Mouse (Mus musculus) megakaryocyte-erythroid progenitor cell, adult 5-6 weeks (primary cell): ENCODE results near the gene Cog4. TPM values are rescaled to one million over a fixed set of nuclear protein-coding genes. Genes with fewer than 3 reads are reported as not detected.
"Not testable (repeated sequence)": the region's sequence is repeated elsewhere in the genome, so short reads cannot be mapped to it uniquely, and the experiment has no call there.

Experiments
- ATAC-seq: replicated peaks from 2 replicates; pipeline ENCODE4 v1.8.0; 2016; ENCODE audit warnings: mild to moderate bottlenecking, inconsistent platforms; ENCODE audit not compliant: severe bottlenecking, poor library complexity, low FRiP score, low TSS enrichment
- total RNA-seq, 2 experiments: library from RNA; stranded (forward) in 1 of 2; stranded (reverse) in 1 of 2; fragments of 200-1000, 215-1000 nt in 1 of 2; fragments of >200 nt in 1 of 2; fragmentation: Nextera tagmentation in 1 of 2; gene quantifications; 2 replicates each; pipeline ENCODE4 v1.2.3; 2014 to 2017

Gene Cog4
- total RNA-seq, 2 experiments from 2014 or later = 26.1 to 37.0 TPM

DNA sequence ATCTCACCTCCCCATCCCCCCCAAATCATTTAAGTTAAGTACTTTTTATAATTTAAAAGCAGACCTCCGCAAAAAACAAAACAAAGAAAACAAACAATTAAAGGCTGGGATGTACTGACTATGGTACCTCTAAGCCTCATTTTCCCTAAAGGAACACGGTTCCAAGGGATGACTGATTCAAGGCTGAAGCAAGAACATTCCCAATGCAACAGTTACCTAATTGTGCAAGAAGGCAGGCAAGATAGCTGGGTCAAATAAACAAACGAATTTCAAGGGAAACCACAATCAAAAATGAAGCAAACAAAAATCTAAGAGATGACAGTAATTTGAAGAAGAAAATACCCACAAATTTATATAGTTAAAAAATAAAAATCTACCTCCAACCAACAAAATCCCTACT lies 24.4 kb upstream of the Cog4 start:
- no peak for ATAC-seq

DNA sequence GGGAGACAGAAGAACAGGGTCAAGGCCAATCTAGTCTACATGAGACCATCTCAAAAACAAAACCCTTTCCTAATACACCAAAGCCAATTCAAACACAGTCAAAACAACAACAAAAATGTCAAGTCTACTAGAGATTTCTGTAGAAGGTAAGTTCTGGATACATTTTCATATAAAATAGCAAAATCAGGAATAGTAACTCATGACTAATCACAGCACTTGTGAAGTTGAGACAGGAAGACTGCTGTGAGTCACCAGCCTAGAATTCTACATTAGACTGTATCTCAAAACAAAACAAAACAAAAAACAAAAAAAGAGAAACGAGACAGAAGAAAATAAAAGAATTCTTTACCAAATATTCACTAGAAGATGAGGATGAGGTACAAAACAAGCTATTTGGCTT lies 21.5 kb upstream of the Cog4 start:
- ATAC-seq = no peak

DNA sequence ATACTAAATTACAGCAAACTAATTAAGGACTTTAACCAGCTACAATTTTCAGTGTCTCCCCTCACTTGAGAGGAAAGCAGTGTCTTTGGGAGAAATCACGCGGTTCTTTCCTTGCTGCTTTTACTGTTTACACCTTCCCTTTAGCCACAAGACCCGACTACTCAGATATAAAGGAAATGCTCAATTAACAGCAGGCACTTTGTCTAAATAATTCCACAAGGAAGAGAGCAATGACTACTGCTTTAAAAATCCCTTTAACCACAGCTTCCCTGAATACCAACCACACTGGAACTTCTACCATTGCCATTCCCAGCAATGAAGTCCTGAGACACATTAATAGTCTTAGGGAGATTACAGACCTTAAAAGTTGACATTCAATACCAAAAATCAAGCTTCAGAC lies 17.9 kb upstream of the Cog4 start:
- ATAC-seq = no peak

GRCm38 (mm10) chr8:110831956-110832355 lies 14.4 kb upstream of the Cog4 start:
- ATAC-seq = no peak

DNA sequence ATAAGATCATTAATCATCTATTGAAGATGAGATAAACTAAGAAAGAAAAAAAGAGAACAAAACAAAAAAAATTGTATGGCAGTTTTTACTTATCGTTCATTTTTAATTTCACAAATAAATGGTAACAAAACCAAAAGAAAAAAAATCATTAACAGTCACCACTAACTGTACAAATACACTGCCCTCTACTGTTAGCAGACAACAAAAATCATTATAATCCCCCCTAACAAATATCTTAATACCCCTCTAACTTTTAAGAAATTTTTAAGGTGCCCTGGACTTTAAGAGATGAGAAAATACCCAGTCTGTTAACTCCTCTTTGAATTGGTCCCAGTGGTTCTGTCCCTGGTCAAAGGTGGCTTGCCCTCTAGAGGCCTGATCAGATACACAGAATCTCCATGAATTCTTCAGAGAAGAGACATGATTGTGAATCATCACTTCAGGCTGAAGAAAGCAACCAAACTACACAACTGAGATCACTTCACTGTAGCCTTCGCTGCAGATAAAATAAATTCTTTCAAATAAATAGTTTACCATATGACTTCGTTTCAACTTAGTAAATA lies 4.3 kb upstream of the Cog4 start:
- no peak for ATAC-seq

- no peak for ATAC-seq
Observed at GRCm38 (mm10) chr8:110843207-110843606, 3.2 kb upstream of the Cog4 start.

DNA sequence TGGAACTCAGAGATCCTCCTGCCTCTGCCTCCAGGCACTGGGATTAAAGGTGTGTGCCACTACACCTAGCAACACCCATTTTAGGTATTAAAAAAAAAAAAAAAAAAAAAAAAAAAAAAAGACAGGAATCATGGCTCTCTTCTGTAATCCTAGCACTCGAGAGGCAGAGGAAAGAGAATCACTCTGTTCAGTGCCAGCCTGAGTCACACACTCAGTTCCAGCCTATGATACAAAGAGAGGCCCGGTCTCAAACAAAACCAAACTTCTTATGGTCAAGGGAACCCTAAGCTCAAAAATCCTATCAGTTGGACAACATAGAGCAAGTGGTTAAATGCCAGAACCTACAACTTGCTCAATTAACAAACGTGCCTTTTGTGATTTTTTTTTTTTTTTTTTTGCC lies 1.5 kb upstream of the Cog4 start:
- ATAC-seq = no peak

DNA sequence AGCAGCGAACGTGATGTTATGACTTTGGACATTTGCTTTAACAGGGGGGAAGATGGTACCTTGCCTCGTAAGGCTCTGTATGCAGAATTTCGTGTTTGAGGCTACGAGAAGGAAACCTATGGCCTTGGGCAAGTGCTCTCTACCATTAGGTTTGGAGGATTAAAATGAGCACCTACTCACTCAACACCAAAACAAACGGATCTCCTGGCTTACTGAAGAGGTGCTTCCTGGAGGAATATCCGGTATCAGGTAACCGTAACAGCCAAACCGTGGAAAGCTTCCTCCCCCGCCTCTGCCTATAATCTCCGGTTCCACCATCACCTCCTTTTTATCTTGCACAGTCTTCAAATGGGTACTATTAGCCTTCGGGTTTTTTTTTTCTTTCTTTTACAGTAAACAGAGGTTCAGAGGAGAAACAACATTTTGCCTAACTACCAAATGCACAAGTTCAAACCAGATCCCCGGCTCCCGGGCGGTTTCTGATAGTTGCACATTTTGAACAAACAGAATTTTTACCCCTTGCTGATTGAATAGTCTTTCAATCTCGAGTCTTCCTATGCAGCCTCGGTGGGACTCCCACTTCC lies 487 bp upstream of the Cog4 start:
- 0 out of 2 replicates have a peak, but pooled peaks have one; percentile 1 for ATAC-seq

- peak; percentile 19; the same call in 1 of the 2 replicates for ATAC-seq
Observed at GRCm38 (mm10) chr8:110847171-110847549, 760 bp downstream of the Cog4 start.

- ATAC-seq = no peak
Observed at GRCm38 (mm10) chr8:110847645-110848495, 1.5 kb downstream of the Cog4 start.

GRCm38 (mm10) chr8:110851186-110851585 lies 4.8 kb downstream of the Cog4 start:
- no peak for ATAC-seq

GRCm38 (mm10) chr8:110856073-110856472 lies 9.7 kb downstream of the Cog4 start:
- not testable (repeated sequence) for ATAC-seq

- 0 out of 2 replicates have a peak, but pooled peaks have one; percentile 41 for ATAC-seq
Observed at GRCm38 (mm10) chr8:110856760-110857461, 10.5 kb downstream of the Cog4 start.

DNA sequence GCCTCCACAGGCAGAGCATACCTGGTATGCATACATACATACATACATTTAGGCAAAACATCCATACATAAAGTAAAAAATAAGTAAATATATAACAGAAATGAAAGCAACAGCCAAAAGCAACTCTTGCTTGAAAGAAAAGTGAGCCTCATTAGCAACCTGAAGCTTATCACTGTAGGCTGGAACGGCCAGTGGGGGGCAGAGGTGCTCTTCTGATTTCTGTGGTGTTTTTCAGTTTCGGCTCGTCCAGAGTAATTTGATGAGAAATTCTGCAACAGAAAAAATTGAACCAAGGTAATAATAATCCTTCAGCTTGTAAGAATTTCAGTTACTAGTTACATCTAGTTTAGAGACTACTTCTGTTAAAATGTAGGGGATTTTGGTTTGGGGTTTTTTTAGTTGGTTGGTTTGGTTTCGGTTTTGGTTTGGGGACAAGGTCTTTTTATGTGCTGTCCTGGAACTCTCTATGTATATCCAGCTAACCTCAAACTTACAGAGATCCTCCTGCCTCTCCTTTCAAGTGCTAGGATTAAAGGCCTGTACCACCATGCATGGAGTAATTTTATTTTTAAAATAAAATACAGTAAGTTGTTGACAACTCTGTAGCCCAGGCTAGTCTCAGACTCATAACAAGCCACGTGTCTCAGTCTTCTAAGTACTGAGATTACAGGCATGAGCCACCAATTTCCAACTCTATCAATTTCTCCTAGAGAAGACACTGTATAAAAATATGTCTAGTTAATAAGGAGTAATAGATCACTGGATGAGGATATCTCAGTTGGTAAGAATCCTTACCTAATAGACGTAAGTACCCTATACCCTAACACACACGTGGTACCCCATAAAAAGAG lies 13.5 kb downstream of the Cog4 start:
- ATAC-seq = peak; percentile 78; the same call in 1 of the 2 replicates

- not testable (repeated sequence) for ATAC-seq
Observed at GRCm38 (mm10) chr8:110861347-110862025, 15.1 kb downstream of the Cog4 start.

GRCm38 (mm10) chr8:110870501-110870900 lies 24.1 kb downstream of the Cog4 start:
- ATAC-seq = no peak

DNA sequence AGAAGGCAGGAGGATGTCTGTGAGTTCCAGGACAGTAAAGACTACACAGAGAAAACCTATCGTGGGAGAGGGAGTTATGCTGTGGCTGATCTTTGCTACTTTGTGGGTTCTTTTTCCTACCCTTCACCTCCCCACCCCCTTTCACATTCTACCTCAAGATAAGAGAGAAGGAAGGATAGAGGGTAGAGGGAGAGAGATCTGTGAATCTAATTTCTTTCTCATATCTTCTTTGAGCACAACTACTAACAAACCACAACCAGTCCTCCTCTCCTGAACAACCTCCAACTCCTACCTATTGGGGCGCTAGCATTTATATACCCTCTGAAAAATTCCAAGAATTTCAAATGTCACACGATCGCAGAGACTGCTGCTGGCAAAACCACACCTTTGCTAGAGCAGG lies 31.5 kb downstream of the Cog4 start:
- ATAC-seq = peak; percentile 90

- ATAC-seq = no peak
Observed at GRCm38 (mm10) chr8:110881741-110882310, 35.4 kb downstream of the Cog4 start.
